Mouse (Mus musculus) liver, postnatal 0 days (tissue): ENCODE measurements around the gene Mfsd8.

ENCODE experiments used
- CTCF ChIP-seq: sonication (generic); IDR thresholded peaks from 2 replicates; pipeline ENCODE4 v1.5.1; 2016; ENCODE audit warnings: antibody characterized with exemption, low read depth
- EP300 ChIP-seq: IDR thresholded peaks from 2 replicates; pipeline ENCODE4 v1.6.1; 2016; ENCODE audit warnings: antibody characterized with exemption, low read depth, mild to moderate bottlenecking

GRCm38 (mm10) chr3:40806871-40807270 lies 39.8 kb downstream of the Mfsd8 start:
- TF ChIP-seq CTCF (no peak), EP300 (no peak)
